22 mouse cellular contexts compared by ENCODE assay signal in genomic region chr16:29399079-29399478, GRCm38 (mm10). TPM values are rescaled to one million over a fixed set of nuclear protein-coding genes. Genes with fewer than 3 reads are reported as not detected.
DNase-seq lines count a peak whose midpoint lies in the region; ATAC-seq lines count a peak whose summit lies in the region.
"Had no signal": no experiment of that assay in that cellular context is flagged by ENCODE, and none has a peak within 500 bp of the region (broad histone marks: within the 10 kb centered on the region; RNA-seq: fewer than 3 reads in every experiment).

No protein-coding gene starts in this region.

- no peaks in the 10 kb centered on the region for H3K36me3 ChIP-seq in hindbrain, embryonic 16.5 days (ENCODE audit: control insufficient read depth, insufficient read depth, low read length)
- no peaks in the 10 kb centered on the region for H3K36me3 ChIP-seq in hindbrain, embryonic 10.5 days
- H3K36me3 ChIP-seq: embryonic facial prominence, embryonic 13.5 days; heart, embryonic 10.5 days; midbrain, embryonic 12.5 days had no signal

- H3K4me3 ChIP-seq in hindbrain, embryonic 16.5 days (ENCODE audit: low read length), result no peak overlapping the region
- no peak overlapping the region for H3K4me3 ChIP-seq in hindbrain, embryonic 10.5 days
- H3K4me3 ChIP-seq: embryonic facial prominence, embryonic 13.5 days; heart, embryonic 10.5 days; layer of hippocampus, adult 2 months; midbrain, embryonic 12.5 days had no signal

- no peak overlapping the region for H3K4me2 ChIP-seq in hindbrain, embryonic 16.5 days (ENCODE audit: low read length)
- H3K4me2 ChIP-seq: embryonic facial prominence, embryonic 13.5 days; midbrain, embryonic 12.5 days had no signal

- no peaks in the 10 kb centered on the region for H3K4me1 ChIP-seq in hindbrain, embryonic 16.5 days (ENCODE audit: control insufficient read depth, insufficient read depth, low read depth, low read length)
- H3K4me1 ChIP-seq in hindbrain, embryonic 10.5 days (replicated peaks), result no peaks in the 10 kb centered on the region
- H3K4me1 ChIP-seq: embryonic facial prominence, embryonic 13.5 days; midbrain, embryonic 12.5 days had no signal

- H3K9me3 ChIP-seq in hindbrain, embryonic 16.5 days (ENCODE audit: control insufficient read depth, low read length), result no peaks in the 10 kb centered on the region
- no peaks in the 10 kb centered on the region for H3K9me3 ChIP-seq in hindbrain, embryonic 10.5 days
- H3K9me3 ChIP-seq: embryonic facial prominence, embryonic 13.5 days; heart, embryonic 10.5 days; midbrain, embryonic 12.5 days had no signal

- DNase-seq in hindbrain, embryonic 10.5 days (ENCODE audit: low spot score), result no peak
- DNase-seq in brain, adult 2 months (ENCODE audit: low read depth, low spot score), result peak; percentile 46
- peak; percentile 39 for DNase-seq in cerebellum, adult 11-12 months
- peak; percentile 38 to 46 for DNase-seq in cerebellum, postnatal 36 days
- DNase-seq in urinary bladder, postnatal 10 days (ENCODE audit: low spot score), result no peak
- DNase-seq: heart, postnatal 14 days; kidney, adult 9 months; liver; lung, adult 18-20 months; lung, postnatal 4 days; right cerebral cortex, postnatal 4 days had no signal

- peak; percentile 61; the same call in 1 of the 2 replicates for ATAC-seq in hindbrain, embryonic 16.5 days
- ATAC-seq in CD4-positive, CD25-positive, alpha-beta regulatory T cell, adult 4 months, result no peak
- no peak for ATAC-seq in granulocyte monocyte progenitor cell, adult 5-6 weeks (replicated peaks; ENCODE audit: poor library complexity, severe bottlenecking)
- ATAC-seq: inflammation-experienced regulatory T-cells, adult 6 months had no signal

- no peak overlapping the region for H3K9ac ChIP-seq in hindbrain, embryonic 16.5 days (ENCODE audit: low read depth, low read length)
- H3K9ac ChIP-seq: embryonic facial prominence, embryonic 13.5 days; midbrain, embryonic 12.5 days had no signal

- no peaks in the 10 kb centered on the region for H3K27me3 ChIP-seq in hindbrain, embryonic 16.5 days (replicated peaks; ENCODE audit: control insufficient read depth, insufficient read depth, low read length)
- H3K27me3 ChIP-seq in hindbrain, embryonic 10.5 days (ENCODE audit: insufficient read depth, poor library complexity, severe bottlenecking), result no peaks in the 10 kb centered on the region
- H3K27me3 ChIP-seq: embryonic facial prominence, embryonic 13.5 days; midbrain, embryonic 12.5 days had no signal

- H3K27ac ChIP-seq in hindbrain, embryonic 16.5 days (ENCODE audit: low read depth, low read length), result no peak overlapping the region
- no peak overlapping the region for H3K27ac ChIP-seq in hindbrain, embryonic 10.5 days
- H3K27ac ChIP-seq: embryonic facial prominence, embryonic 13.5 days; heart, embryonic 10.5 days; layer of hippocampus, adult 2 months; midbrain, embryonic 12.5 days had no signal

- WGBS in hindbrain, embryonic 16.5 days, result 83% methylated on average over 2 of the region's 2 CpGs
- WGBS in hindbrain, embryonic 10.5 days, result 88% methylated on average over 2 of the region's 2 CpGs

RNA-seq across cellular contexts. Expression of gene Atp13a5, which starts 20.5 kb away (rescaled TPM):
- polyA plus RNA-seq in hindbrain, embryonic 16.5 days (2015; fragmentation: Nextera tagmentation; extraction: Ambion mirVana), result 4.2 and 4.4 TPM in 2 replicates
- polyA plus RNA-seq in hindbrain, embryonic 10.5 days (2016; fragmentation: Nextera tagmentation; extraction: Ambion mirVana), result 0.10 TPM in 1 of 2 replicates, not detected in the other
- not detected for polyA plus RNA-seq in CD4-positive, CD25-positive, alpha-beta regulatory T cell, adult 4 months (2017; shearing (Covaris generic))
- total RNA-seq in granulocyte monocyte progenitor cell, adult 5-6 weeks (2014; fragmentation: Nextera tagmentation), result not detected in 2 replicates
- not detected in 2 replicates for total RNA-seq in granulocyte monocyte progenitor cell, adult 5-6 weeks (2017)
- total RNA-seq: common myeloid progenitor, adult 5-6 weeks; ES-E14; heart, postnatal 14 days had no signal
- polyA plus RNA-seq: C2C12; heart, embryonic 10.5 days had no signal

Comparison
In these comparisons a context has a peak if more than half of its experiments do, and no peak if none do; other contexts are left out.
1. DNase-seq: peak in brain, adult 2 months (single experiment), cerebellum, adult 11-12 months (single experiment) and cerebellum, postnatal 36 days (2 of 2); none in hindbrain, embryonic 10.5 days (single experiment) and urinary bladder, postnatal 10 days (single experiment).